ENCODE assay signal across 27 mouse cellular contexts in genomic region chr6:24173951-24174350, GRCm38 (mm10). TPM values are rescaled to one million over a fixed set of nuclear protein-coding genes. Genes with fewer than 3 reads are reported as not detected.
"Had no signal": no experiment of that assay in that cellular context is flagged by ENCODE, and none has a peak within 500 bp of the region (broad histone marks: within the 10 kb centered on the region; RNA-seq: fewer than 3 reads in every experiment).

No protein-coding gene starts in this region.

- H3K4me1 ChIP-seq: limb, embryonic 10.5 days; limb, embryonic 13.5 days; liver, embryonic 12.5 days; liver, embryonic 15.5 days; lung, embryonic 15.5 days; megakaryocyte, embryonic 14.5 days; midbrain, embryonic 13.5 days; neural tube, embryonic 13.5 days; stomach, embryonic 15.5 days had no signal

- H3K9me3 ChIP-seq: limb, embryonic 10.5 days; limb, embryonic 13.5 days; liver, embryonic 12.5 days; liver, embryonic 15.5 days; lung, embryonic 15.5 days; megakaryocyte, embryonic 14.5 days; midbrain, embryonic 10.5 days; midbrain, embryonic 13.5 days; neural tube, embryonic 13.5 days; stomach, embryonic 15.5 days had no signal

- H3K36me3 ChIP-seq: limb, embryonic 10.5 days; limb, embryonic 13.5 days; liver, embryonic 12.5 days; liver, embryonic 15.5 days; lung, embryonic 15.5 days; midbrain, embryonic 10.5 days; midbrain, embryonic 13.5 days; neural tube, embryonic 13.5 days; stomach, embryonic 15.5 days had no signal

- H3K4me2 ChIP-seq: limb, embryonic 13.5 days; liver, embryonic 12.5 days; liver, embryonic 15.5 days; lung, embryonic 15.5 days; midbrain, embryonic 13.5 days; neural tube, embryonic 13.5 days; stomach, embryonic 15.5 days had no signal

- H3K4me3 ChIP-seq: limb, embryonic 10.5 days; limb, embryonic 13.5 days; liver, embryonic 12.5 days; liver, embryonic 15.5 days; lung, embryonic 15.5 days; megakaryocyte, embryonic 14.5 days; midbrain, embryonic 10.5 days; midbrain, embryonic 13.5 days; myocyte; neural tube, embryonic 13.5 days; stomach, embryonic 15.5 days had no signal

- H3K27ac ChIP-seq: limb, embryonic 10.5 days; limb, embryonic 13.5 days; liver, embryonic 12.5 days; liver, embryonic 15.5 days; lung, embryonic 15.5 days; midbrain, embryonic 10.5 days; midbrain, embryonic 13.5 days; neural tube, embryonic 13.5 days; stomach, embryonic 15.5 days had no signal

- DNase-seq: kidney, postnatal 14 days; kidney, postnatal 4 days; liver; lung, adult 18-20 months; lung, postnatal 10 days; lung, postnatal 36 days; retina, postnatal 1 day; right cerebral cortex, postnatal 25 days; spleen, adult 18-20 months; thymus, adult 18-20 months; thymus, postnatal 14 days; thymus, postnatal 4 days had no signal

- H3K27me3 ChIP-seq: limb, embryonic 13.5 days; liver, embryonic 12.5 days; liver, embryonic 15.5 days; lung, embryonic 15.5 days; megakaryocyte, embryonic 14.5 days; midbrain, embryonic 13.5 days; neural tube, embryonic 13.5 days; stomach, embryonic 15.5 days had no signal

- H3K9ac ChIP-seq: limb, embryonic 13.5 days; liver, embryonic 12.5 days; liver, embryonic 15.5 days; lung, embryonic 15.5 days; midbrain, embryonic 13.5 days; neural tube, embryonic 13.5 days; stomach, embryonic 15.5 days had no signal

- ATAC-seq: liver, embryonic 12.5 days; midbrain, embryonic 13.5 days; midbrain, embryonic 16.5 days had no signal

RNA-seq across cellular contexts. Expression of gene Slc13a1, which starts 6.1 kb away (rescaled TPM):
- total RNA-seq: monocyte, adult 5-6 weeks; neutrophil, adult 5-6 weeks had no signal
- polyA plus RNA-seq: limb, embryonic 10.5 days; limb, embryonic 13.5 days; liver, embryonic 12.5 days; testis, adult 2 months had no signal
